Mouse (Mus musculus): ENCODE data around the gene Lst1. TPM values are rescaled to one million over a fixed set of nuclear protein-coding genes. Genes with fewer than 3 reads are reported as not detected.

The Lst1 gene
- polyA plus RNA-seq (2012; rRNA removed; ENCODE audit: low replicate concordance), result 6.5 and 24.6 TPM in 2 replicates

GRCm38 (mm10) chr17:35187959-35188610 lies at the start of gene Lst1:
Gene Lst1 (minus strand): TSS chr17:35188439.

GRCm38 (mm10) chr17:35235614-35236389 lies 47.6 kb upstream of the Lst1 start, which contains the start of gene Nfkbil1:
Gene Nfkbil1 (minus strand): TSS chr17:35235792.

GRCm38 (mm10) chr17:35233114-35233980 lies 45.1 kb upstream of the Lst1 start, which contains the start of gene Atp6v1g2:
Gene Atp6v1g2 (plus strand): TSS chr17:35233660.

GRCm38 (mm10) chr17:35220156-35220952 lies 32.1 kb upstream of the Lst1 start, which contains the start of gene Gm16181:
Gene Gm16181 (plus strand): TSS chr17:35220834.

GRCm38 (mm10) chr17:35204494-35205379 lies 16.5 kb upstream of the Lst1 start, which contains the start of gene Lta:
Gene Lta (minus strand): TSS chr17:35205351.

GRCm38 (mm10) chr17:35201787-35202186 lies 13.5 kb upstream of the Lst1 start, which contains the start of gene Tnf:
Gene Tnf (minus strand): TSS chr17:35202007.

GRCm38 (mm10) chr17:35193881-35194843 lies 5.9 kb upstream of the Lst1 start, which contains the start of gene Ltb:
Gene Ltb (plus strand): TSS chr17:35194439.

GRCm38 (mm10) chr17:35175968-35176367 lies 12.3 kb downstream of the Lst1 start, which contains the start of gene Aif1:
Gene Aif1 (minus strand): TSS chr17:35176068.

GRCm38 (mm10) chr17:35164568-35165450 lies 23.4 kb downstream of the Lst1 start, which contains the start of gene Prrc2a:
Gene Prrc2a (minus strand): TSS chr17:35164897.

Other genes with a start within 250 kb of the Lst1 start
- gene Hspa1b, start 229.2 kb downstream of the Lst1 start, polyA plus RNA-seq (2012; rRNA removed; ENCODE audit: low replicate concordance), result 5.4 and 9.5 TPM in 2 replicates
- not detected in 2 replicates for gene Gm20481, start 218.5 kb downstream of the Lst1 start, polyA plus RNA-seq (2012; rRNA removed; ENCODE audit: low replicate concordance)
- 4.9 and 6.7 TPM in 2 replicates for gene Hspa1a, start 216.3 kb downstream of the Lst1 start, polyA plus RNA-seq (2012; rRNA removed; ENCODE audit: low replicate concordance)
- gene Hspa1l, start 215.7 kb downstream of the Lst1 start, polyA plus RNA-seq (2012; rRNA removed; ENCODE audit: low replicate concordance), result 0.15 and 0.22 TPM in 2 replicates
- 88.2 and 110 TPM in 2 replicates for gene Lsm2, start 206.6 kb downstream of the Lst1 start, polyA plus RNA-seq (2012; rRNA removed; ENCODE audit: low replicate concordance)
- 142 and 150 TPM in 2 replicates for gene Vars, start 187.5 kb downstream of the Lst1 start, polyA plus RNA-seq (2012; rRNA removed; ENCODE audit: low replicate concordance)
- 1.6 and 2.0 TPM in 2 replicates for gene Vwa7, start 171.9 kb downstream of the Lst1 start, polyA plus RNA-seq (2012; rRNA removed; ENCODE audit: low replicate concordance)
- 0.41 and 0.69 TPM in 2 replicates for gene Sapcd1, start 160.4 kb downstream of the Lst1 start, polyA plus RNA-seq (2012; rRNA removed; ENCODE audit: low replicate concordance)
- gene Msh5, start 141.7 kb downstream of the Lst1 start, polyA plus RNA-seq (2012; rRNA removed; ENCODE audit: low replicate concordance), result 2.0 and 5.6 TPM in 2 replicates
- gene Clic1, start 138.5 kb downstream of the Lst1 start, polyA plus RNA-seq (2012; rRNA removed; ENCODE audit: low replicate concordance), result 133 and 202 TPM in 2 replicates
- gene Ddah2, start 129.4 kb downstream of the Lst1 start, polyA plus RNA-seq (2012; rRNA removed; ENCODE audit: low replicate concordance), result 13.4 and 17.5 TPM in 2 replicates
- gene Ly6g6c, start 123.1 kb downstream of the Lst1 start, polyA plus RNA-seq (2012; rRNA removed; ENCODE audit: low replicate concordance), result 0.85 and 7.5 TPM in 2 replicates
- gene Mpig6b, start 122.3 kb downstream of the Lst1 start, polyA plus RNA-seq (2012; rRNA removed; ENCODE audit: low replicate concordance), result 0.18 and 0.55 TPM in 2 replicates
- gene Ly6g6e, start 111.5 kb downstream of the Lst1 start, polyA plus RNA-seq (2012; rRNA removed; ENCODE audit: low replicate concordance), result 0.15 and 29.8 TPM in 2 replicates
- 5.8 and 13.6 TPM in 2 replicates for gene Ly6g6d, start 110.4 kb downstream of the Lst1 start, polyA plus RNA-seq (2012; rRNA removed; ENCODE audit: low replicate concordance)
- 3.3 and 4.6 TPM in 2 replicates for gene Ly6g6f, start 102.8 kb downstream of the Lst1 start, polyA plus RNA-seq (2012; rRNA removed; ENCODE audit: low replicate concordance)
- gene Abhd16a, start 99.2 kb downstream of the Lst1 start, polyA plus RNA-seq (2012; rRNA removed; ENCODE audit: low replicate concordance), result 135 and 240 TPM in 2 replicates
- gene Ly6g5c, start 80.2 kb downstream of the Lst1 start, polyA plus RNA-seq (2012; rRNA removed; ENCODE audit: low replicate concordance), result not detected in 2 replicates
- gene Ly6g5b, start 73.0 kb downstream of the Lst1 start, polyA plus RNA-seq (2012; rRNA removed; ENCODE audit: low replicate concordance), result 1.7 TPM in 2 replicates
- 15.1 and 26.1 TPM in 2 replicates for gene Gpank1, start 67.0 kb downstream of the Lst1 start, polyA plus RNA-seq (2012; rRNA removed; ENCODE audit: low replicate concordance)
- gene Csnk2b, start 66.4 kb downstream of the Lst1 start, polyA plus RNA-seq (2012; rRNA removed; ENCODE audit: low replicate concordance), result 334 and 557 TPM in 2 replicates
- 21.5 and 30.6 TPM in 2 replicates for gene D17H6S53E, start 62.1 kb downstream of the Lst1 start, polyA plus RNA-seq (2012; rRNA removed; ENCODE audit: low replicate concordance)
- gene Apom, start 56.4 kb downstream of the Lst1 start, polyA plus RNA-seq (2012; rRNA removed; ENCODE audit: low replicate concordance), result 0.25 TPM in 2 replicates
- gene Bag6, start 53.3 kb downstream of the Lst1 start, polyA plus RNA-seq (2012; rRNA removed; ENCODE audit: low replicate concordance), result 179 and 180 TPM in 2 replicates
- gene Prrc2a, start 23.5 kb downstream of the Lst1 start, polyA plus RNA-seq (2012; rRNA removed; ENCODE audit: low replicate concordance), result 388 and 529 TPM in 2 replicates
- 0.76 TPM in 1 of 2 replicates, not detected in the other for gene Aif1, start 12.4 kb downstream of the Lst1 start, polyA plus RNA-seq (2012; rRNA removed; ENCODE audit: low replicate concordance)
- gene Ltb, start 6.0 kb upstream of the Lst1 start, polyA plus RNA-seq (2012; rRNA removed; ENCODE audit: low replicate concordance), result 6.3 and 41.5 TPM in 2 replicates
- 1.5 and 1.8 TPM in 2 replicates for gene Tnf, start 13.6 kb upstream of the Lst1 start, polyA plus RNA-seq (2012; rRNA removed; ENCODE audit: low replicate concordance)
- gene Lta, start 16.9 kb upstream of the Lst1 start, polyA plus RNA-seq (2012; rRNA removed; ENCODE audit: low replicate concordance), result 0.70 and 1.1 TPM in 2 replicates
- gene Gm16181, start 32.4 kb upstream of the Lst1 start, polyA plus RNA-seq (2012; rRNA removed; ENCODE audit: low replicate concordance), result not detected in 2 replicates
- gene Atp6v1g2, start 45.2 kb upstream of the Lst1 start, polyA plus RNA-seq (2012; rRNA removed; ENCODE audit: low replicate concordance), result 2.2 and 3.7 TPM in 2 replicates
- gene Nfkbil1, start 47.4 kb upstream of the Lst1 start, polyA plus RNA-seq (2012; rRNA removed; ENCODE audit: low replicate concordance), result 27.0 and 39.7 TPM in 2 replicates
- 147 and 156 TPM in 2 replicates for gene Ddx39b, start 53.3 kb upstream of the Lst1 start, polyA plus RNA-seq (2012; rRNA removed; ENCODE audit: low replicate concordance)
- 447 and 1,433 TPM in 2 replicates for gene H2-D1, start 74.3 kb upstream of the Lst1 start, polyA plus RNA-seq (2012; rRNA removed; ENCODE audit: low replicate concordance)
- gene H2-Q1, start 132.0 kb upstream of the Lst1 start, polyA plus RNA-seq (2012; rRNA removed; ENCODE audit: low replicate concordance), result 28.5 and 65.5 TPM in 2 replicates
- 350 and 1,003 TPM in 2 replicates for gene H2-Q2, start 153.8 kb upstream of the Lst1 start, polyA plus RNA-seq (2012; rRNA removed; ENCODE audit: low replicate concordance)
- gene H2-Q4, start 191.2 kb upstream of the Lst1 start, polyA plus RNA-seq (2012; rRNA removed; ENCODE audit: low replicate concordance), result 97.7 and 164 TPM in 2 replicates
- gene H2-Q6, start 236.4 kb upstream of the Lst1 start, polyA plus RNA-seq (2012; rRNA removed; ENCODE audit: low replicate concordance), result 16.0 and 40.0 TPM in 2 replicates

Measured in duodenum, adult 2 months (tissue).